Mouse (Mus musculus): ENCODE measurements at regions not wholly inside any gene's neighbourhood (a gene's known extent, or its start where the extent isn't known, plus 50 kb on each side); places are given as distances from the start of the nearest gene placed in this dataset.

GRCm38 (mm10) chr10:99948740-99949139, 66.7 kb upstream of the Kitl start:
- H3K27me3 ChIP-seq (replicated peaks), result no peaks in the 10 kb centered on the region
- no peak overlapping the region for H3K9ac ChIP-seq (ENCODE audit: insufficient read depth, low read depth)
- H3K9me3 ChIP-seq (replicated peaks; ENCODE audit: low read length), result peaks cover 57% of the 10 kb centered on the region
- dilution Hi-C loops (cut with MboI; ENCODE audit: extremely low pct_ligation_motif_present, extremely low pct_unique_long_range_greater_than_20kb, low sequenced_read_pairs) (no loop called here), in situ Hi-C loops (cut with MboI; ENCODE audit: low pct_ligation_motif_present, low pct_unique_long_range_greater_than_20kb, low sequenced_read_pairs) (no loop called here)
- H3K36me3 ChIP-seq (replicated peaks in 1 of 2; ENCODE audit: control insufficient read depth in 1 of 2, insufficient read depth in 1 of 2, low read length in 1 of 2), result no peaks in the 10 kb centered on the region
- H3K4me1 ChIP-seq (ENCODE audit: control insufficient read depth in 1 of 2, insufficient read depth in 2 of 2), result no peaks in the 10 kb centered on the region
- no peak for TF ChIP-seq SMC3 (IDR thresholded peaks at IDR 0.05; ENCODE audit: low read depth, low read length)
- TF ChIP-seq ZMIZ1 (IDR thresholded peaks at IDR 0.05; ENCODE audit: low read depth, low read length), result no peak
- no peak for TF ChIP-seq POLR2AphosphoS2 (IDR thresholded peaks at IDR 0.05; ENCODE audit: low read depth, low read length)
- no peak for TF ChIP-seq USF1 (IDR thresholded peaks at IDR 0.05; ENCODE audit: low read depth, low read length)
- no peak for TF ChIP-seq BHLHE40 (IDR thresholded peaks at IDR 0.05; ENCODE audit: low read depth, low read length)
- TF ChIP-seq NRF1 (IDR thresholded peaks at IDR 0.05; ENCODE audit: low read depth, low read length), result no peak
- no peak for TF ChIP-seq KAT2A (IDR thresholded peaks at IDR 0.05; ENCODE audit: insufficient replicate concordance, low read length)
- TF ChIP-seq UBTF (IDR thresholded peaks at IDR 0.05; ENCODE audit: low read depth, low read length), result no peak
- no peak for TF ChIP-seq EP300 (IDR thresholded peaks at IDR 0.05; ENCODE audit: low read length)
- TF ChIP-seq CHD2 (IDR thresholded peaks at IDR 0.05; ENCODE audit: low read length), result no peak
- no peak for TF ChIP-seq CHD1 (IDR thresholded peaks at IDR 0.05; ENCODE audit: low read depth, low read length)
- no peak overlapping the region for H3K4me3 ChIP-seq (replicated peaks in 1 of 3; ENCODE audit: low read depth in 2 of 3, low read length in 2 of 3, poor library complexity in 1 of 3)
- no peak overlapping the region for H3K4me2 ChIP-seq (ENCODE audit: insufficient read depth, low read depth, poor library complexity, severe bottlenecking)
- H3K79me2 ChIP-seq (replicated peaks; ENCODE audit: control insufficient read depth, extremely low read depth, insufficient read depth, poor library complexity, severe bottlenecking), result no peaks in the 10 kb centered on the region
- no peak for DNase-seq (ENCODE audit: extremely low read depth)
- H3K27ac ChIP-seq (ENCODE audit: insufficient read depth, low read depth), result no peak overlapping the region

DNA sequence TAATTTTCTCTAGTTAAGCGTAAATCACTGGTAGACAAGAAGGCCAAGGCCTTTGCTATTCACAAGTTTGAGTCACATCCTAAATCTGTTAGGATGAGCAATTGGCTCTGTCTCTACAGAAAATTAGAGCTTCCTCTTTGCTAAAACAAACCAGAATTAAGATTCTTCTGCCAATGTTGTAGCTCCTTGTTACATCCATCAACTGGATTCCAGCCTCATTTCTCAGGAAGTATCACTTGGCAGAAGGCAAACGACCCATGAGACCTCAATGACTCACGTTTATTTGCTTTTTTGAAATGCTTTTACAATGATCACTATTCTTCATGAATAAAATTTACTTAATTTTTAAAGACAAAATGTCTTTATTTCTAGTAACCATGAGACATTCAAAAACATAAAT, 70.0 kb upstream of the Kitl start:
- no peaks in the 10 kb centered on the region for H3K79me2 ChIP-seq (replicated peaks; ENCODE audit: control insufficient read depth, extremely low read depth, insufficient read depth, poor library complexity, severe bottlenecking)
- no peak overlapping the region for H3K27ac ChIP-seq (ENCODE audit: insufficient read depth, low read depth)
- H3K9ac ChIP-seq (ENCODE audit: insufficient read depth, low read depth), result no peak overlapping the region
- H3K4me2 ChIP-seq (ENCODE audit: insufficient read depth, low read depth, poor library complexity, severe bottlenecking), result no peak overlapping the region
- peaks cover 56% of the 10 kb centered on the region for H3K9me3 ChIP-seq (replicated peaks; ENCODE audit: low read length)
- in situ Hi-C loops (cut with MboI; ENCODE audit: low pct_ligation_motif_present, low pct_unique_long_range_greater_than_20kb, low sequenced_read_pairs) (no loop called here), dilution Hi-C loops (cut with MboI; ENCODE audit: extremely low pct_ligation_motif_present, extremely low pct_unique_long_range_greater_than_20kb, low sequenced_read_pairs) (no loop called here)
- H3K4me3 ChIP-seq (replicated peaks in 1 of 3; ENCODE audit: low read depth in 2 of 3, low read length in 2 of 3, poor library complexity in 1 of 3), result no peak overlapping the region
- no peak for TF ChIP-seq ZMIZ1 (IDR thresholded peaks at IDR 0.05; ENCODE audit: low read depth, low read length)
- TF ChIP-seq ETS1 (conservative IDR thresholded peaks at IDR 0.05; ENCODE audit: low read depth, low read length), result no peak
- no peak for TF ChIP-seq TCF12 (IDR thresholded peaks at IDR 0.05; ENCODE audit: low read depth, low read length)
- TF ChIP-seq BHLHE40 (IDR thresholded peaks at IDR 0.05; ENCODE audit: low read depth, low read length), result no peak
- no peak for TF ChIP-seq ZNF384 (IDR thresholded peaks at IDR 0.05; ENCODE audit: low read depth, low read length)
- TF ChIP-seq USF2 (conservative IDR thresholded peaks at IDR 0.05; ENCODE audit: low read depth, low read length), result no peak
- TF ChIP-seq IRF4 (IDR thresholded peaks at IDR 0.05; ENCODE audit: low read depth, low read length), result no peak
- no peak for TF ChIP-seq RCOR1 (conservative IDR thresholded peaks at IDR 0.05; ENCODE audit: low read depth, low read length)
- no peak for TF ChIP-seq KAT2A (IDR thresholded peaks at IDR 0.05; ENCODE audit: insufficient replicate concordance, low read length)
- no peak for TF ChIP-seq JUN (IDR thresholded peaks at IDR 0.05; ENCODE audit: insufficient read depth, low read depth, low read length)
- no peak for TF ChIP-seq PAX5 (IDR thresholded peaks at IDR 0.05; ENCODE audit: low read length)
- no peak for TF ChIP-seq ZKSCAN1 (IDR thresholded peaks at IDR 0.05; ENCODE audit: borderline replicate concordance, low read depth, low read length)
- no peak for TF ChIP-seq USF1 (IDR thresholded peaks at IDR 0.05; ENCODE audit: low read depth, low read length)
- TF ChIP-seq RAD21 (IDR thresholded peaks at IDR 0.05; ENCODE audit: low read depth, low read length), result no peak
- no peaks in the 10 kb centered on the region for H3K36me3 ChIP-seq (replicated peaks in 1 of 2; ENCODE audit: control insufficient read depth in 1 of 2, insufficient read depth in 1 of 2, low read length in 1 of 2)
- no peak for DNase-seq (ENCODE audit: extremely low read depth)
- no peaks in the 10 kb centered on the region for H3K4me1 ChIP-seq (ENCODE audit: control insufficient read depth in 1 of 2, insufficient read depth in 2 of 2)
- no peaks in the 10 kb centered on the region for H3K27me3 ChIP-seq (replicated peaks)

Data from CH12.LX (cell line).